Mouse (Mus musculus): ENCODE results near the gene Gm3558.
"Not testable (repeated sequence)": the region's sequence is repeated elsewhere in the genome, so short reads cannot be mapped to it uniquely, and the experiment has no call there.

Gene Gm3558

DNA sequence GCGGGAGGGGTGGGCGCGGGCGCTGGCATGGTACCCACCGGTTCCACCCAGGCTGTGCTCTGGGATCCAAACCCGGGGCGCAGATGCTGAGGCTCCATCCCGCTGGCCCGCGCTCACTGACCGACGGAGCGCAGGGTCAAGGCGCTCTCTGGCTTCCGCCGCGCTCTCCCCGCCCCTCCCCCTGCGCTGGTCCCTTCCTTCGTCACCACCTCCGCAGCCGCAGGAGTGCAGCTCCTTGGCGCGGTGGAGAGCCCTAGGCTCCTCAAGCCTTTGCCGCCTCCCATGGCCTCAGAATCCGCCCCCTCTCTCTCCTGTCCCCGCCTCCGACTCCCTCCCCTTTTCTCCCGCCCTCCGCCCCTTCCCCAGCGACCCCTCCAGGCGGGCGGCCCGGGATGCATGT lies at the start of gene Gm3558:
Gene Gm3558, minus strand, starts transcription at position 185 of the 400 bp plus-strand sequence.
- DNase-seq (ENCODE audit: low spot score in 2 of 2): not testable (repeated sequence)

- not testable (repeated sequence) for DNase-seq (ENCODE audit: low spot score in 2 of 2)
Measured at GRCm38 (mm10) chr14:7595492-7595891, 27.1 kb upstream of the Gm3558 start, which contains the start of gene Gm10338. Gene Gm10338, minus strand, starts transcription at chr14:7595592.

GRCm38 (mm10) chr14:7567890-7568289 lies 476 bp downstream of the Gm3558 start:
- peak in 1 of 2 experiments; percentile 4 for DNase-seq (ENCODE audit: low spot score in 2 of 2)

- DNase-seq (ENCODE audit: low spot score in 2 of 2): peak in 1 of 2 experiments; percentile 13
Measured at GRCm38 (mm10) chr14:7567266-7567665, 1.1 kb downstream of the Gm3558 start.
